Comparison of ENCODE assay signal across 8 mouse cellular contexts in genomic region chr10:60405460-60406177, GRCm38 (mm10). TPM values are rescaled to one million over a fixed set of nuclear protein-coding genes. Genes with fewer than 3 reads are reported as not detected.
DNase-seq lines count a peak whose midpoint lies in the region; ATAC-seq and TF ChIP-seq lines count a peak whose summit lies in the region.

No protein-coding gene starts in this region.

- WGBS in midbrain, embryonic 16.5 days, result 57% methylated on average over 7 of the region's 7 CpGs
- 68% methylated on average over 7 of the region's 7 CpGs for WGBS in midbrain, embryonic 10.5 days

- H3K4me2 ChIP-seq in midbrain, embryonic 16.5 days (ENCODE audit: low read length), result no peak overlapping the region

- 0 out of 2 replicates have a peak, but pooled peaks have one; percentile 15 for ATAC-seq in midbrain, embryonic 16.5 days

- no peaks in the 10 kb centered on the region; the same call in 1 of the 2 replicates for H3K27me3 ChIP-seq in midbrain, embryonic 16.5 days (ENCODE audit: control insufficient read depth, insufficient read depth, low read depth, low read length)
- H3K27me3 ChIP-seq in midbrain, embryonic 10.5 days (ENCODE audit: low read depth, poor library complexity, severe bottlenecking), result peaks cover 10% of the 10 kb centered on the region; the same call in 1 of the 2 replicates

- peak; percentile 9 for DNase-seq in adrenal gland, adult 2 months
- DNase-seq in adrenal gland, adult 8-10 months, result no peak
- DNase-seq in midbrain, embryonic 10.5 days (ENCODE audit: low spot score), result no peak
- peak; percentile 44 to 69 for DNase-seq in layer of hippocampus, adult 2 months (ENCODE audit: low spot score in 2 of 2)
- peak; percentile 48 for DNase-seq in skeletal muscle tissue, adult 2 months (ENCODE audit: low read depth, low spot score)
- DNase-seq in adrenal gland, adult 18-20 months (ENCODE audit: low spot score in 2 of 2), result no peak
- no peak for DNase-seq in adrenal gland, postnatal 25 days

- no peaks in the 10 kb centered on the region for H3K36me3 ChIP-seq in midbrain, embryonic 16.5 days (ENCODE audit: control insufficient read depth, insufficient read depth, low read length)
- H3K36me3 ChIP-seq in midbrain, embryonic 10.5 days, result no peaks in the 10 kb centered on the region

- no peak overlapping the region for H3K9ac ChIP-seq in midbrain, embryonic 16.5 days (ENCODE audit: low read depth, low read length)

- no peaks in the 10 kb centered on the region for H3K9me3 ChIP-seq in midbrain, embryonic 16.5 days (replicated peaks; ENCODE audit: control insufficient read depth, low read length, poor library complexity, severe bottlenecking)
- H3K9me3 ChIP-seq in midbrain, embryonic 10.5 days (replicated peaks), result no peaks in the 10 kb centered on the region

- no peak overlapping the region for H3K27ac ChIP-seq in midbrain, embryonic 16.5 days (ENCODE audit: low read length)
- no peak overlapping the region for H3K27ac ChIP-seq in midbrain, embryonic 10.5 days (replicated peaks)
- peak overlapping the region; percentile 79 for H3K27ac ChIP-seq in layer of hippocampus, adult 2 months

- no peak for TF ChIP-seq CTCF in layer of hippocampus, adult 2 months (conservative IDR thresholded peaks at IDR 0.05)

- no peak overlapping the region for H3K4me3 ChIP-seq in midbrain, embryonic 16.5 days (ENCODE audit: low read depth, low read length)
- no peak overlapping the region for H3K4me3 ChIP-seq in midbrain, embryonic 10.5 days
- H3K4me3 ChIP-seq in layer of hippocampus, adult 2 months, result no peak overlapping the region

- H3K4me1 ChIP-seq in midbrain, embryonic 16.5 days (ENCODE audit: control insufficient read depth, insufficient read depth, low read length), result no peaks in the 10 kb centered on the region
- peaks cover 8% of the 10 kb centered on the region for H3K4me1 ChIP-seq in midbrain, embryonic 10.5 days

RNA-seq across cellular contexts. Expression of gene Gm17455, which starts 6.1 kb away (rescaled TPM):
- not detected for total RNA-seq in adrenal gland, adult 2 months (2021)
- polyA plus RNA-seq in adrenal gland, adult 2 months (2012; rRNA removed), result 0.12 TPM in 1 of 2 replicates, not detected in the other
- total RNA-seq in adrenal gland, adult 8-10 months (2022), result not detected
- polyA plus RNA-seq in midbrain, embryonic 16.5 days (2015; fragmentation: Nextera tagmentation; extraction: Ambion mirVana), result 9.4 and 13.9 TPM in 2 replicates
- polyA plus RNA-seq in midbrain, embryonic 10.5 days (2016; fragmentation: Nextera tagmentation; extraction: Ambion mirVana), result 3.7 and 5.5 TPM in 2 replicates
- not detected for total RNA-seq in layer of hippocampus, adult 2 months (2021)
- total RNA-seq in adrenal gland, adult 18-20 months (2021), result not detected
- total RNA-seq in adrenal gland, postnatal 25 days (2021), result not detected in 2 replicates

RNA-seq across cellular contexts. Expression of gene Vsir, which starts 59.0 kb away (rescaled TPM):
- total RNA-seq in adrenal gland, adult 2 months (2021), result 10 to 100 TPM; 19.2 to 20.2 TPM
- 25.1 and 27.7 TPM in 2 replicates for polyA plus RNA-seq in adrenal gland, adult 2 months (2012; rRNA removed)
- 10 to 100 TPM; 14.4 to 33.1 (median 23.2) TPM for total RNA-seq in adrenal gland, adult 8-10 months (2022)
- polyA plus RNA-seq in midbrain, embryonic 16.5 days (2015; fragmentation: Nextera tagmentation; extraction: Ambion mirVana), result 1.5 and 1.8 TPM in 2 replicates
- 1.9 and 2.3 TPM in 2 replicates for polyA plus RNA-seq in midbrain, embryonic 10.5 days (2016; fragmentation: Nextera tagmentation; extraction: Ambion mirVana)
- total RNA-seq in layer of hippocampus, adult 2 months (2021), result 10 to 100 TPM; 17.6 to 23.2 TPM
- 10 to 100 TPM; 12.2 to 25.5 TPM for total RNA-seq in adrenal gland, adult 18-20 months (2021)
- 6.3 and 11.3 TPM in 2 replicates for total RNA-seq in adrenal gland, postnatal 25 days (2021)

Comparison
In these comparisons a context has a peak if more than half of its experiments do, and no peak if none do; other contexts are left out.
1. DNase-seq: peak in adrenal gland, adult 2 months (single experiment), layer of hippocampus, adult 2 months (2 of 2) and skeletal muscle tissue, adult 2 months (single experiment); none in adrenal gland, adult 8-10 months (single experiment), midbrain, embryonic 10.5 days (single experiment), adrenal gland, adult 18-20 months (0 of 2) and adrenal gland, postnatal 25 days (single experiment).